Comparison of ENCODE assay signal across 12 mouse cellular contexts in genomic region chr8:78434340-78434739, GRCm38 (mm10). TPM values are rescaled to one million over a fixed set of nuclear protein-coding genes. Genes with fewer than 3 reads are reported as not detected.
A peak's percentile ranks its signal among the peaks of the same experiment; 100 is the strongest.
DNase-seq lines count a peak whose midpoint lies in the region; ATAC-seq and TF ChIP-seq lines count a peak whose summit lies in the region.
"Had no signal": no experiment of that assay in that cellular context is flagged by ENCODE, and none has a peak within 500 bp of the region (broad histone marks: within the 10 kb centered on the region; RNA-seq: fewer than 3 reads in every experiment).

No protein-coding gene starts in this region.

- H3K4me3 ChIP-seq in heart, embryonic 15.5 days, result 0 out of 2 replicates have a peak overlapping the region, but pooled peaks have one; percentile 13
- H3K4me3 ChIP-seq in heart, adult 2 months, result no peak overlapping the region
- H3K4me3 ChIP-seq in forebrain, embryonic 13.5 days, result 0 out of 2 replicates have a peak overlapping the region, but pooled peaks have one; percentile 41
- peak overlapping the region; percentile 52 for H3K4me3 ChIP-seq in hindbrain, embryonic 16.5 days (ENCODE audit: low read length)
- H3K4me3 ChIP-seq in neural tube, embryonic 13.5 days, result peak overlapping the region; percentile 46
- H3K4me3 ChIP-seq in cerebellum, adult 2 months (replicated peaks; ENCODE audit: insufficient read depth, low read depth, low read length), result no peak overlapping the region

- H3K36me3 ChIP-seq in heart, embryonic 15.5 days, result no peaks in the 10 kb centered on the region
- no peaks in the 10 kb centered on the region for H3K36me3 ChIP-seq in heart, adult 2 months (ENCODE audit: control insufficient read depth, insufficient read depth, low read length)
- no peaks in the 10 kb centered on the region for H3K36me3 ChIP-seq in forebrain, embryonic 13.5 days (ENCODE audit: poor library complexity, severe bottlenecking)
- no peaks in the 10 kb centered on the region for H3K36me3 ChIP-seq in hindbrain, embryonic 16.5 days (ENCODE audit: control insufficient read depth, insufficient read depth, low read length)
- no peaks in the 10 kb centered on the region for H3K36me3 ChIP-seq in neural tube, embryonic 13.5 days

- no peak overlapping the region for H3K9ac ChIP-seq in heart, embryonic 15.5 days
- no peak overlapping the region for H3K9ac ChIP-seq in heart, adult 2 months (ENCODE audit: low read depth, low read length)
- no peak overlapping the region for H3K9ac ChIP-seq in forebrain, embryonic 13.5 days
- no peak overlapping the region for H3K9ac ChIP-seq in hindbrain, embryonic 16.5 days (ENCODE audit: low read depth, low read length)
- H3K9ac ChIP-seq in neural tube, embryonic 13.5 days, result peak overlapping the region; percentile 63

- ATAC-seq in heart, embryonic 15.5 days (replicated peaks; ENCODE audit: insufficient number of reproducible peaks, insufficient read depth, low FRiP score, low read depth), result no peak
- ATAC-seq in forebrain, embryonic 13.5 days, result no peak
- ATAC-seq in hindbrain, embryonic 16.5 days, result no peak
- no peak for ATAC-seq in neural tube, embryonic 13.5 days (ENCODE audit: low read depth)
- ATAC-seq: lung, postnatal 0 days had no signal

- TF ChIP-seq POLR2A in heart, adult 2 months (IDR thresholded peaks at IDR 0.05; ENCODE audit: insufficient read depth, low read depth, low read length), result no peak
- no peak for TF ChIP-seq POLR2A in cerebellum, adult 2 months (IDR thresholded peaks at IDR 0.05; ENCODE audit: borderline replicate concordance, insufficient read depth, low read length)

- WGBS in heart, embryonic 15.5 days, result 5% methylated on average over 8 of the region's 8 CpGs
- 4% methylated on average over 8 of the region's 8 CpGs for WGBS in heart, adult 2 months
- WGBS in forebrain, embryonic 13.5 days, result 3% methylated on average over 8 of the region's 8 CpGs
- 2% methylated on average over 8 of the region's 8 CpGs for WGBS in hindbrain, embryonic 16.5 days
- 2% methylated on average over 8 of the region's 8 CpGs for WGBS in neural tube, embryonic 13.5 days
- 6% methylated on average over 8 of the region's 8 CpGs for WGBS in cerebellum, adult 2 months

- no peaks in the 10 kb centered on the region for H3K9me3 ChIP-seq in heart, embryonic 15.5 days (replicated peaks)
- H3K9me3 ChIP-seq in forebrain, embryonic 13.5 days (replicated peaks), result no peaks in the 10 kb centered on the region
- no peaks in the 10 kb centered on the region for H3K9me3 ChIP-seq in hindbrain, embryonic 16.5 days (ENCODE audit: control insufficient read depth, low read length)
- no peaks in the 10 kb centered on the region for H3K9me3 ChIP-seq in neural tube, embryonic 13.5 days

- no peaks in the 10 kb centered on the region for H3K79me2 ChIP-seq in heart, adult 2 months (replicated peaks; ENCODE audit: control insufficient read depth, insufficient read depth, low read length)

- peaks cover 32% of the 10 kb centered on the region for H3K4me1 ChIP-seq in heart, embryonic 15.5 days (replicated peaks)
- H3K4me1 ChIP-seq in heart, adult 2 months (ENCODE audit: control insufficient read depth, insufficient read depth, low read length), result no peaks in the 10 kb centered on the region
- peaks cover 32% of the 10 kb centered on the region for H3K4me1 ChIP-seq in forebrain, embryonic 13.5 days
- H3K4me1 ChIP-seq in hindbrain, embryonic 16.5 days (ENCODE audit: control insufficient read depth, insufficient read depth, low read depth, low read length), result peaks cover 26% of the 10 kb centered on the region
- H3K4me1 ChIP-seq in neural tube, embryonic 13.5 days (replicated peaks), result peaks cover 43% of the 10 kb centered on the region
- peaks cover 6% of the 10 kb centered on the region; the same call in 1 of the 2 replicates for H3K4me1 ChIP-seq in cerebellum, adult 2 months (ENCODE audit: control insufficient read depth, insufficient read depth, low read length)

- TF ChIP-seq CTCF in heart, adult 2 months (IDR thresholded peaks at IDR 0.05), result no peak
- TF ChIP-seq CTCF in cerebellum, adult 2 months (IDR thresholded peaks at IDR 0.05; ENCODE audit: borderline replicate concordance, insufficient read depth, low read depth, low read length), result no peak

- no peak for TF ChIP-seq EP300 in heart, adult 2 months (IDR thresholded peaks at IDR 0.05; ENCODE audit: insufficient read depth, low read depth, low read length)

- H3K27me3 ChIP-seq in heart, embryonic 15.5 days, result peaks cover 92% of the 10 kb centered on the region
- peaks cover 28% of the 10 kb centered on the region for H3K27me3 ChIP-seq in heart, adult 2 months (ENCODE audit: control insufficient read depth, insufficient read depth, low read length)
- H3K27me3 ChIP-seq in forebrain, embryonic 13.5 days, result peaks cover 92% of the 10 kb centered on the region
- peaks cover 31% of the 10 kb centered on the region for H3K27me3 ChIP-seq in hindbrain, embryonic 16.5 days (replicated peaks; ENCODE audit: control insufficient read depth, insufficient read depth, low read length)
- H3K27me3 ChIP-seq in neural tube, embryonic 13.5 days, result peaks cover 95% of the 10 kb centered on the region
- peaks cover 5% of the 10 kb centered on the region; the same call in 1 of the 2 replicates for H3K27me3 ChIP-seq in cerebellum, adult 2 months (ENCODE audit: control insufficient read depth, insufficient read depth, low read length)

- no peak overlapping the region for H3K27ac ChIP-seq in heart, embryonic 15.5 days
- H3K27ac ChIP-seq in heart, adult 2 months, result no peak overlapping the region
- no peak overlapping the region for H3K27ac ChIP-seq in forebrain, embryonic 13.5 days
- H3K27ac ChIP-seq in hindbrain, embryonic 16.5 days (ENCODE audit: low read depth, low read length), result no peak overlapping the region
- peak overlapping the region; percentile 57 for H3K27ac ChIP-seq in neural tube, embryonic 13.5 days (replicated peaks)
- H3K27ac ChIP-seq in cerebellum, adult 2 months (ENCODE audit: insufficient read depth, low read length), result no peak overlapping the region

- H3K4me2 ChIP-seq in heart, embryonic 15.5 days, result peak overlapping the region; percentile 79; the same call in 1 of the 2 replicates
- H3K4me2 ChIP-seq in forebrain, embryonic 13.5 days, result no peak overlapping the region
- peak overlapping the region; percentile 43 for H3K4me2 ChIP-seq in hindbrain, embryonic 16.5 days (ENCODE audit: low read length)
- H3K4me2 ChIP-seq in neural tube, embryonic 13.5 days, result peak overlapping the region; percentile 73

- no peak for DNase-seq in heart, adult 2 months
- DNase-seq in cerebellum, adult 2 months, result no peak
- DNase-seq in gastrocnemius, postnatal 4 days (ENCODE audit: low spot score in 2 of 2), result no peak
- DNase-seq: heart, adult 11 months; kidney, adult 2 months; thymus, postnatal 14 days had no signal

- intact Hi-C loops in heart, adult 2 months (cut with DNase I), result loop anchor here (10.0 kb wide), 1 partner anchor 210 kb away; no protein-coding TSS in a partner anchor

RNA-seq across cellular contexts. Expression of gene Pou4f2, which starts 2.1 kb away (rescaled TPM):
- not detected in 2 replicates for polyA plus RNA-seq in heart, embryonic 15.5 days (2015; fragmentation: Nextera tagmentation; extraction: Ambion mirVana)
- total RNA-seq in heart, adult 2 months (2021), result not detected
- polyA plus RNA-seq in heart, adult 2 months (2012; rRNA removed), result not detected in 2 replicates
- 0.05 TPM in 1 of 2 replicates, not detected in the other for polyA plus RNA-seq in forebrain, embryonic 13.5 days (2015; fragmentation: Nextera tagmentation; extraction: Ambion mirVana)
- 5.2 and 5.3 TPM in 2 replicates for polyA plus RNA-seq in hindbrain, embryonic 16.5 days (2015; fragmentation: Nextera tagmentation; extraction: Ambion mirVana)
- 5.1 and 6.8 TPM in 2 replicates for polyA plus RNA-seq in neural tube, embryonic 13.5 days (2015; fragmentation: Nextera tagmentation; extraction: Ambion mirVana)
- 0.55 and 0.80 TPM in 2 replicates for polyA plus RNA-seq in cerebellum, adult 2 months (2012; rRNA removed)
- total RNA-seq in gastrocnemius, postnatal 4 days (2021), result not detected
- total RNA-seq: monocyte, adult 5-6 weeks had no signal
- polyA plus RNA-seq: kidney, adult 2 months; lung, postnatal 0 days had no signal

Comparison
In these comparisons a context has a peak if more than half of its experiments do, and no peak if none do; other contexts are left out.
1. H3K4me3 ChIP-seq: peak in heart, embryonic 15.5 days (single experiment), forebrain, embryonic 13.5 days (single experiment), hindbrain, embryonic 16.5 days (single experiment) and neural tube, embryonic 13.5 days (single experiment); none in heart, adult 2 months (single experiment) and cerebellum, adult 2 months (single experiment).